Mouse (Mus musculus) limb, embryonic 12.5 days (tissue): Measurements from ENCODE around the gene Pold1. TPM values are rescaled to one million over a fixed set of nuclear protein-coding genes. Genes with fewer than 3 reads are reported as not detected.
A peak's percentile ranks its signal among the peaks of the same experiment; 100 is the strongest.

Experiments used
- ATAC-seq: fragments of 200-750 bp; cut with Nextera tagmentation; 2 replicates; pipeline ENCODE4 v1.8.0; 2017; ENCODE audit warnings: low read depth, moderate TSS enrichment; ENCODE audit not compliant: insufficient number of reproducible peaks, insufficient read depth, low FRiP score, low TSS enrichment
- H3K27ac ChIP-seq: fragments of 300-500 bp; sonication (generic); 2 replicates; pipeline ENCODE4 v1.5.1; 2016; ENCODE audit warnings: mild to moderate bottlenecking, moderate library complexity
- H3K27me3 ChIP-seq: fragments of 300-500 bp; sonication (generic); 2 replicates; pipeline ENCODE4 v1.6.1; 2016; ENCODE audit warnings: mild to moderate bottlenecking, moderate library complexity
- H3K36me3 ChIP-seq: fragments of 300-500 bp; sonication (generic); 2 replicates; pipeline ENCODE4 v1.6.1; 2016; ENCODE audit warnings: mild to moderate bottlenecking, moderate library complexity
- H3K4me1 ChIP-seq: fragments of 300-500 bp; sonication (generic); replicated peaks from 2 replicates; pipeline ENCODE4 v1.6.1; 2016
- H3K4me2 ChIP-seq: fragments of 300-500 bp; sonication (generic); 2 replicates; pipeline ENCODE4 v1.6.1; 2016; ENCODE audit warnings: mild to moderate bottlenecking, moderate library complexity
- H3K4me3 ChIP-seq: fragments of 300-500 bp; sonication (generic); replicated peaks from 2 replicates; pipeline ENCODE4 v1.5.1; 2016; ENCODE audit warnings: mild to moderate bottlenecking
- H3K9ac ChIP-seq: fragments of 300-500 bp; sonication (generic); replicated peaks from 2 replicates; pipeline ENCODE4 v1.6.1; 2016; ENCODE audit warnings: mild to moderate bottlenecking, moderate library complexity
- H3K9me3 ChIP-seq: fragments of 300-500 bp; sonication (generic); 2 replicates; pipeline ENCODE4 v1.6.1; 2016; ENCODE audit warnings: mild to moderate bottlenecking, moderate library complexity
- whole genome bisulfite sequencing: fragments of 180-500 bp; shearing (Covaris S2); methylation state at CpG from one replicate; pipeline ENCODE4 v1.1.7; 2016; 5-methylcytosine and 5-hydroxymethylcytosine counted together
- polyA plus RNA-seq: library from polyadenylated mRNA; unstranded; fragments of >200 nt; fragmentation: Nextera tagmentation; extraction: Ambion mirVana; gene quantifications from 2 replicates; pipeline ENCODE4 v1.2.1, GENCODE M21; 2016

The Pold1 gene
- polyA plus RNA-seq, 1 experiment from 2014 or later: 132 TPM

DNA sequence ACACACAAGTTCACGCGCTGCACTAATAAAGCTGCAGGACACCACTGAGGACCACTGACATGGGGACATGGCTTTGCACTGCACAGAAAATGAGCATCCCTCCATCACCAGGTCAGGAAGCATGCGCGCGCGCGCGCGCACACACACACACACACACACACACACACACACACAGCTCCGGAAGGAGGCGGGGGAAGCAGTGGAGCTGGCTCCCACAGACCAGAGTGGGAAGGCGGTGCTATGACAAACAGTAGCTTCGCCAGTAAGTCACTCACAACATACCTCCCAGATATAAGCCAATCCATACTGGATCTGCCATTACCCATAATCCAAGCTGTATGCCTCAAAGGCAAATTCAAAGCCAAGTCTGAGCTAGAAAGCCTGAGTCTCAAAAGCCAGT lies 1.6 kb downstream of the Pold1 start:
- Histone ChIP-seq H3K27me3 (no peaks in the 10 kb centered on the region), H3K4me2 (peak overlapping the region; percentile 76), H3K9me3 (peaks cover 8% of the 10 kb centered on the region; the same call in 1 of the 2 replicates), H3K36me3 (peaks cover 50% of the 10 kb centered on the region), H3K27ac (no peak overlapping the region), H3K4me1 (peaks cover 13% of the 10 kb centered on the region), H3K9ac (peak overlapping the region; percentile 68), H3K4me3 (peak overlapping the region; percentile 68)
- WGBS: 96% methylated on average over 13 of the region's 13 CpGs
- no peak for ATAC-seq

DNA sequence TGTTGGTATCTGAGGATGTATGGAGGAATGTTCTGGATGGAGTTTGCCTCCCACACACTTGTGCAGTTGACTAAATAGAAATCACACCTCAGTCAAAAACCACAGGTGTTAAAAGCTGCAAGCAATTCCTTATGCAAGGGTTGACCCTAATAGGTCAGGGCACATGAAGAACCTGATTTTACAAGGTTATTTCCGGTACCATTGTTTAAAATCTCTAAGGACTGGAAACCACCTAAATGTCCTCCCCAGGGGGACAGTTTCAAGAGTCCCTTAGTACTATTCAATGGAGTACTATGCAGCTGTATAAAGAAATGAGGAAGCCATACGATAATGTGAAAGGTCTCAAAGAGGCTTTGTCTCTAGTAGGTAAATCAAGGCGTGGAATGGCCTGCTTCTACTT lies 2.4 kb downstream of the Pold1 start:
- Histone ChIP-seq H3K4me2 (no peak overlapping the region), H3K4me1 (peaks cover 13% of the 10 kb centered on the region), H3K27ac (no peak overlapping the region), H3K27me3 (no peaks in the 10 kb centered on the region), H3K4me3 (no peak overlapping the region), H3K9ac (no peak overlapping the region), H3K36me3 (peaks cover 50% of the 10 kb centered on the region), H3K9me3 (peaks cover 8% of the 10 kb centered on the region; the same call in 1 of the 2 replicates)
- WGBS: 95% methylated on average over 3 of the region's 3 CpGs
- no peak for ATAC-seq

- 0 out of 2 replicates have a peak overlapping the region, but pooled peaks have one; percentile 18 for H3K9ac ChIP-seq
- ATAC-seq: no peak
- peaks cover 12% of the 10 kb centered on the region for H3K4me1 ChIP-seq
- H3K9me3 ChIP-seq: peaks cover 8% of the 10 kb centered on the region; the same call in 1 of the 2 replicates
- peaks cover 63% of the 10 kb centered on the region for H3K36me3 ChIP-seq
- H3K4me2 ChIP-seq: no peak overlapping the region
- WGBS: 82% methylated on average over 12 of the region's 12 CpGs
- H3K4me3 ChIP-seq: no peak overlapping the region
- no peaks in the 10 kb centered on the region for H3K27me3 ChIP-seq
- H3K27ac ChIP-seq: no peak overlapping the region
Observed at GRCm38 (mm10) chr7:44543071-44543470, 5.6 kb downstream of the Pold1 start.

DNA sequence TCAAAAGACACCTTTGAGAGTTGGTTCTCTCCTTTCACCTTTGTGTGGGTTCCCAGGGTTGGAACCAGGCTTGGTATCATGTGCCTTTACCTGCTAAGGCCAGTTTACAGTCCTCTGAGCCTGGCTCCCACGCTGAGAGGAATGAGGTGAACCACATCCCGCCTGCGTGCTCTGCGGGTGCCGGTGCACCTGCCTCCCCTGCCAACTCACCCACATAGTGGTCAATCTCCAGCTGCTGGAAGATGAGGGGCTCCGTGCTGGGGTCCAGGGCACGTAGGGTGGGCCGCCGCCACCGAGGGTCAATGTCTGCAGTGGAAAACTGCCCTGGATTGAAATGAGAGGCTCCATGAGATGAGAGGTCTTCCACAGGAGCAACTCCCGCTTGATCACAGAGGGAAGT lies 6.1 kb downstream of the Pold1 start:
- ATAC-seq: no peak
- Histone ChIP-seq H3K4me3 (no peak overlapping the region), H3K27me3 (no peaks in the 10 kb centered on the region), H3K4me2 (no peak overlapping the region), H3K9ac (no peak overlapping the region), H3K27ac (no peak overlapping the region), H3K4me1 (peaks cover 7% of the 10 kb centered on the region), H3K9me3 (peaks cover 8% of the 10 kb centered on the region; the same call in 1 of the 2 replicates), H3K36me3 (peaks cover 68% of the 10 kb centered on the region)
- WGBS: 95% methylated on average over 11 of the region's 11 CpGs

GRCm38 (mm10) chr7:44538756-44539624 lies 9.7 kb downstream of the Pold1 start:
- H3K36me3 ChIP-seq: peaks cover 94% of the 10 kb centered on the region
- no peak overlapping the region for H3K9ac ChIP-seq
- H3K4me1 ChIP-seq: no peaks in the 10 kb centered on the region
- H3K9me3 ChIP-seq: no peaks in the 10 kb centered on the region
- no peak overlapping the region for H3K4me2 ChIP-seq
- WGBS: 91% methylated on average over 41 of the region's 41 CpGs
- H3K27me3 ChIP-seq: no peaks in the 10 kb centered on the region
- ATAC-seq: no peak
- H3K4me3 ChIP-seq: no peak overlapping the region
- no peak overlapping the region for H3K27ac ChIP-seq

GRCm38 (mm10) chr7:44537496-44537895 lies 11.2 kb downstream of the Pold1 start:
- Histone ChIP-seq H3K27me3 (no peaks in the 10 kb centered on the region), H3K4me3 (no peak overlapping the region), H3K9ac (no peak overlapping the region), H3K9me3 (no peaks in the 10 kb centered on the region), H3K36me3 (peaks cover 100% of the 10 kb centered on the region), H3K4me2 (no peak overlapping the region), H3K4me1 (no peaks in the 10 kb centered on the region), H3K27ac (no peak overlapping the region)
- 93% methylated on average over 13 of the region's 13 CpGs for WGBS
- ATAC-seq: no peak

GRCm38 (mm10) chr7:44537009-44537408 lies 11.6 kb downstream of the Pold1 start:
- no peak for ATAC-seq

GRCm38 (mm10) chr7:44536590-44536968 lies 12.1 kb downstream of the Pold1 start:
- Histone ChIP-seq H3K9me3 (no peaks in the 10 kb centered on the region), H3K9ac (no peak overlapping the region), H3K4me1 (no peaks in the 10 kb centered on the region), H3K4me3 (no peak overlapping the region), H3K4me2 (no peak overlapping the region), H3K36me3 (peaks cover 97% of the 10 kb centered on the region), H3K27ac (no peak overlapping the region), H3K27me3 (no peaks in the 10 kb centered on the region)
- 91% methylated on average over 6 of the region's 6 CpGs for WGBS
- no peak for ATAC-seq

More at GRCm38 (mm10) chr7:44537009-44537408, 11.6 kb downstream of the Pold1 start:
- Histone ChIP-seq H3K4me3 (no peak overlapping the region), H3K9me3 (no peaks in the 10 kb centered on the region), H3K36me3 (peaks cover 100% of the 10 kb centered on the region), H3K4me2 (no peak overlapping the region), H3K4me1 (no peaks in the 10 kb centered on the region), H3K27ac (no peak overlapping the region), H3K27me3 (no peaks in the 10 kb centered on the region), H3K9ac (no peak overlapping the region)
- 88% methylated on average over 7 of the region's 7 CpGs for WGBS

DNA sequence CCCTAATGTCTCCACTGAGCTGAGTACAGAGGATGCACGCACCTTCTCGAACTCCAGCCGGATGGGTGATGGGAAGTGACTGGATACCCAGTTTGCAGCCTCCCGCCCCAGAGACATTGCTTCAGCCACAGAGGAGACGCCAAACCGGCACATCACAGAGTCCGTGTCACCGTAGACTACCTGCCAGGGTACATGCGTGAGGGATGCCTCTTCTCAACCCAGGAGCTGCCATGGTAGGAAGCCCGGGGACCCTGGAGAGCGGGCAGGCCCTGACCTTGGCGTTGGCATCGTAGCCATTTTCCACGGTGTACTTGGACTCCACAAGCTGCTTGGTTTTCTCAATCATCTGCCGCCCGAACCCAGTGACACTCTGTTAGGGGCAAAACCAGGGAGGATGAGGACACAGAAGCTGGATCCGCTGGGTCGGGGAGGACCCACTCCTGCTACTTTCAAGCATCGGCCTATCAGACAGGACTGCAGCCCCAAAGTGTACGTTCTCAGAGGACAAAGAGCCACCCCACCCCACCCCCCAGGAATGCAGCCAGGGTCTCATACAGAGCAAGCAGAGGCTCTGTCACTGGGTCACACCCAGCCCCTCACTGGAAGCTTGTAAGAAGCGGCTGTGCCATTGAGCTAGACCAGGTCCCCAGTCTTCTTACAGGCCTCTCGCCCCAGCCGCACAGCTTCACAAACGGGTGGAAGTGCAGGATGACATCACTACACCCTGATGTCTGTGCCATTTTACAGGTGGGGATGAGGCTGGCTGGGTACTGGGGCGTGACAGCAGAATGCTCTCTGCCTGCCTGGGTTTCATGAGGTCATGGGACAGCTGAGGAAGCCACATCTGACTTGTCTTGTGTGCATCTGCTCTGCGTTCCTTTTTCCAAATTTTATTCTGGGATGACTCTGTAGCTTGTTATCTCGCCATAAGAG lies 12.7 kb downstream of the Pold1 start:
- no peaks in the 10 kb centered on the region for H3K9me3 ChIP-seq
- peaks cover 90% of the 10 kb centered on the region for H3K36me3 ChIP-seq
- H3K9ac ChIP-seq: no peak overlapping the region
- no peak overlapping the region for H3K27ac ChIP-seq
- H3K27me3 ChIP-seq: 0 out of 2 replicates have a peak, but pooled peaks cover 3% of the 10 kb centered on the region
- no peak for ATAC-seq
- no peaks in the 10 kb centered on the region for H3K4me1 ChIP-seq
- H3K4me3 ChIP-seq: no peak overlapping the region
- 93% methylated on average over 27 of the region's 27 CpGs for WGBS
- no peak overlapping the region for H3K4me2 ChIP-seq

DNA sequence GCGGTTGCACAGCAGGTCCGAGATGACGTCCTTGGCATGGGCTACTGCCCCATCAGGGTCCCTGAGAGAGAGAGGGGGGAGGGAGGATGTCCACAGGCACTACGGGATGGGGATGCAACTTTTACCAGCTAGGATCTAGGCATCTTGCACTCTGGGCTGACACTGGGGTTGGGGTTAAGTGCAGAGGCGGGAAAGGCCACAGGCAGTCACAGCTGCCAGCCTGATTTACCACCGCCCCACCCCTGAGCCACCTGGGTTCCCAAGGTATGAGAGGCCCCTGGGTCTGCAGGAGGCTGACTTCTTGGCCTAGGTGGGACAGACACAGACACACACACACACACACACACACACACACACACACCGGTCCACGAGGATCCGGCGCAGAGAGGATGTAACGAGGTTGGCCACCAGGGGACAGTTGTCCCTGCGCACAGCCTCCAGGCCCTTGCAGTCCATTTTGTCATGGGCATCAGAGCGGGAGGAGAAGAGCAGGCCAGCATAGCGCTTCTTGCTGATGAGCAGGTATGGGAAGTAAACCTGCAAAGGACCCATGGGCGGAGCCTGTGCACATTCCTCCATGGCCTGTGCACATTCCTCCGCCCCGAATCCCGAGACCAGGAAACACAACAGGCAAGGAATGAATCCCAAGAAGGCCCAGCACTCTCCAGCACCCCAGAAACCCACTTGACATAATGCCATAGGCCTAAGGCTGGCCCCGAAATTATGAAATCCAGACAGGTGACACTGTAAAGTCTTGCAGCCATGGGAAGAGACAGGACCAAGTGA lies 13.8 kb downstream of the Pold1 start:
- Histone ChIP-seq H3K36me3 (peaks cover 79% of the 10 kb centered on the region), H3K9me3 (no peaks in the 10 kb centered on the region), H3K4me1 (no peaks in the 10 kb centered on the region), H3K27ac (no peak overlapping the region), H3K4me3 (no peak overlapping the region), H3K4me2 (no peak overlapping the region), H3K9ac (no peak overlapping the region), H3K27me3 (0 out of 2 replicates have a peak, but pooled peaks cover 3% of the 10 kb centered on the region)
- ATAC-seq: no peak
- WGBS: 82% methylated on average over 19 of the region's 19 CpGs
